Mouse (Mus musculus) C2C12 (cell line): ENCODE measurements around the gene Kdm1a. TPM values are rescaled to one million over a fixed set of nuclear protein-coding genes. Genes with fewer than 3 reads are reported as not detected.

Source experiments
- H3K27me3 ChIP-seq: one replicate; pipeline ENCODE4 v1.6.1; 2011; ENCODE audit not compliant: control insufficient read depth, insufficient read depth, insufficient read length
- H3K36me3 ChIP-seq: one replicate; pipeline ENCODE4 v1.6.1; 2011; ENCODE audit not compliant: control insufficient read depth, insufficient read depth
- H3K4me3 ChIP-seq: one replicate; pipeline ENCODE4 v1.5.1; 2011; ENCODE audit warnings: mild to moderate bottlenecking, control low read depth; ENCODE audit not compliant: poor library complexity, insufficient read depth, severe bottlenecking
- H3K79me2 ChIP-seq: one replicate; pipeline ENCODE4 v1.6.1; 2011; ENCODE audit not compliant: control insufficient read depth, insufficient read depth
- H3K79me3 ChIP-seq: one replicate; pipeline ENCODE4 v1.6.1; 2011; ENCODE audit warnings: low read depth, control low read depth
- H3ac ChIP-seq: one replicate; pipeline ENCODE3; 2011; ENCODE audit warnings: low read depth; ENCODE audit not compliant: control insufficient read depth, insufficient read length
- CEBPB ChIP-seq: IDR thresholded peaks from one replicate; pipeline ENCODE4 v1.6.1; 2011; ENCODE audit warnings: low read depth, mild to moderate bottlenecking, control low read depth, moderate library complexity
- CTCF ChIP-seq: IDR thresholded peaks from one replicate; pipeline ENCODE4 v1.5.1; 2011; ENCODE audit not compliant: control insufficient read depth, insufficient read depth, insufficient read length
- FOSL1 ChIP-seq: IDR thresholded peaks from one replicate; pipeline ENCODE4 v1.8.0; 2011; ENCODE audit warnings: mild to moderate bottlenecking, low read length; ENCODE audit not compliant: poor library complexity, insufficient read depth, severe bottlenecking
- MAX ChIP-seq: IDR thresholded peaks from one replicate; pipeline ENCODE4 v1.6.1; 2011; ENCODE audit warnings: mild to moderate bottlenecking, control low read depth
- MYOD1 ChIP-seq: IDR thresholded peaks from one replicate; pipeline ENCODE4 v1.6.1; 2011; ENCODE audit warnings: low read depth; ENCODE audit not compliant: control insufficient read depth, insufficient read length
- MYOG ChIP-seq: IDR thresholded peaks from one replicate; pipeline ENCODE4 v1.6.1; 2011; ENCODE audit not compliant: control insufficient read depth, insufficient read length; ENCODE audit errors: extremely low read depth
- USF1 ChIP-seq: IDR thresholded peaks from one replicate; pipeline ENCODE4 v1.6.1; 2011; ENCODE audit warnings: low read depth, mild to moderate bottlenecking, control low read depth, moderate library complexity
- long read RNA-seq, 2 experiments: library from polyadenylated mRNA; unstranded; transcript quantifications; one replicate each; pipeline ENCODE4 v2.0.0; 2019 to 2020
- polyA plus RNA-seq: library from polyadenylated mRNA; unstranded; fragments of >200 nt; fragmentation: generic; extraction: Trizol; gene quantifications from one replicate; pipeline ENCODE4 v1.2.1, GENCODE M21; 2012; ENCODE audit warnings: missing spikeins

Gene Kdm1a
- polyA plus RNA-seq = 47.2 TPM
- long read RNA-seq, experiment 1, transcript Kdm1a-209 (2 exons, 828 nt) = major isoform, 7 of 26 reads
- long read RNA-seq, experiment 1, partial matches to known transcripts = 10 of 26 reads
- long read RNA-seq, experiment 1, other reads (novel, unspliced or antisense) = 7 of 26 reads
- long read RNA-seq, experiment 2, partial matches to known transcripts = 11 of 16 reads
- long read RNA-seq, experiment 2, other reads (novel, unspliced or antisense) = 1 of 16 reads

- no peaks in the 10 kb centered on the region for H3K36me3 ChIP-seq
- H3K79me3 ChIP-seq = peaks cover 40% of the 10 kb centered on the region
- H3K4me3 ChIP-seq = peak within 1 kb of the TSS; percentile 74
- H3K79me2 ChIP-seq = peaks cover 47% of the 10 kb centered on the region
- TF ChIP-seq MYOD1 = no peak
- peak; percentile 70 for TF ChIP-seq MAX
- no peak for TF ChIP-seq CEBPB
- TF ChIP-seq FOSL1 = no peak
- TF ChIP-seq CTCF = peak; percentile 80
- TF ChIP-seq MYOG = no peak
- TF ChIP-seq USF1 = no peak
- H3K27me3 ChIP-seq = no peaks in the 10 kb centered on the region
- H3ac ChIP-seq = peak within 1 kb of the TSS; percentile 89
Observed at GRCm38 (mm10) chr4:136602568-136602967, at the start of gene Kdm1a. Gene Kdm1a (minus strand): TSS chr4:136602723.

- Histone ChIP-seq H3ac (no peak overlapping the region), H3K36me3 (no peaks in the 10 kb centered on the region), H3K4me3 (no peak overlapping the region), H3K27me3 (no peaks in the 10 kb centered on the region), H3K79me3 (no peaks in the 10 kb centered on the region), H3K79me2 (no peaks in the 10 kb centered on the region)
- TF ChIP-seq MAX (no peak), FOSL1 (no peak), CEBPB (no peak), USF1 (no peak), MYOD1 (no peak), CTCF (no peak), MYOG (no peak)
Observed at GRCm38 (mm10) chr4:136651882-136652527, 49.5 kb upstream of the Kdm1a start.

GRCm38 (mm10) chr4:136651357-136651811 lies 48.9 kb upstream of the Kdm1a start:
- Histone ChIP-seq H3K4me3 (no peak overlapping the region), H3K36me3 (no peaks in the 10 kb centered on the region), H3ac (no peak overlapping the region), H3K79me2 (no peaks in the 10 kb centered on the region), H3K27me3 (no peaks in the 10 kb centered on the region), H3K79me3 (no peaks in the 10 kb centered on the region)
- TF ChIP-seq MYOD1 (no peak), FOSL1 (no peak), CTCF (peak; percentile 55), CEBPB (no peak), MAX (no peak)

- H3K4me3 ChIP-seq = peak overlapping the region; percentile 21
Observed at GRCm38 (mm10) chr4:136650261-136650660, 47.7 kb upstream of the Kdm1a start.

GRCm38 (mm10) chr4:136649480-136650196 lies 47.1 kb upstream of the Kdm1a start:
- Histone ChIP-seq H3K27me3 (no peaks in the 10 kb centered on the region), H3K36me3 (no peaks in the 10 kb centered on the region), H3K4me3 (peak overlapping the region; percentile 21), H3ac (peak overlapping the region; percentile 44), H3K79me3 (no peaks in the 10 kb centered on the region), H3K79me2 (no peaks in the 10 kb centered on the region)
- TF ChIP-seq MYOG = no peak
- no peak for TF ChIP-seq FOSL1
- TF ChIP-seq CTCF = no peak
- TF ChIP-seq MYOD1 = no peak
- TF ChIP-seq USF1 = no peak
- no peak for TF ChIP-seq CEBPB
- no peak for TF ChIP-seq MAX

More at GRCm38 (mm10) chr4:136650261-136650660, 47.7 kb upstream of the Kdm1a start:
- no peaks in the 10 kb centered on the region for H3K36me3 ChIP-seq
- no peak for TF ChIP-seq CEBPB
- TF ChIP-seq FOSL1 = no peak
- no peak for TF ChIP-seq CTCF
- TF ChIP-seq MAX = no peak
- TF ChIP-seq MYOG = no peak
- no peak for TF ChIP-seq USF1
- TF ChIP-seq MYOD1 = no peak
- peak overlapping the region; percentile 44 for H3ac ChIP-seq
- no peaks in the 10 kb centered on the region for H3K79me2 ChIP-seq
- H3K79me3 ChIP-seq = no peaks in the 10 kb centered on the region
- no peaks in the 10 kb centered on the region for H3K27me3 ChIP-seq
